Mouse (Mus musculus): ENCODE measurements around the gene Otulin. TPM values are rescaled to one million over a fixed set of nuclear protein-coding genes. Genes with fewer than 3 reads are reported as not detected.

Otulin gene
- polyA plus RNA-seq, 1 experiment, result 26.0 TPM

GRCm38 (mm10) chr15:27565626-27566185 is 64.8 kb downstream of the Otulin start:
- H3K27me3 ChIP-seq (ENCODE audit: control insufficient read depth, insufficient read depth, low read length), result no peaks in the 10 kb centered on the region
- H3K27ac ChIP-seq (ENCODE audit: insufficient read depth, low read length), result peak overlapping the region; percentile 23; the same call in 1 of the 2 replicates
- TF ChIP-seq POLR2A (IDR thresholded peaks at IDR 0.05; ENCODE audit: borderline replicate concordance, insufficient read depth, low read length) (no peak), CTCF (IDR thresholded peaks at IDR 0.05; ENCODE audit: borderline replicate concordance, insufficient read depth, low read depth, low read length) (no peak)
- 41% methylated on average over 10 of the region's 10 CpGs for WGBS
- H3K4me3 ChIP-seq (replicated peaks; ENCODE audit: insufficient read depth, low read depth, low read length), result no peak overlapping the region
- H3K4me1 ChIP-seq (ENCODE audit: control insufficient read depth, insufficient read depth, low read length), result peaks cover 15% of the 10 kb centered on the region
- peak in 1 of 2 experiments; percentile 55 for DNase-seq

- no peaks in the 10 kb centered on the region for H3K27me3 ChIP-seq (ENCODE audit: control insufficient read depth, insufficient read depth, low read length)
- TF ChIP-seq POLR2A (IDR thresholded peaks at IDR 0.05; ENCODE audit: borderline replicate concordance, insufficient read depth, low read length) (no peak), CTCF (IDR thresholded peaks at IDR 0.05; ENCODE audit: borderline replicate concordance, insufficient read depth, low read depth, low read length) (no peak)
- WGBS, result 80% methylated on average over 14 of the region's 14 CpGs
- DNase-seq, result no peak
- no peak overlapping the region for H3K4me3 ChIP-seq (replicated peaks; ENCODE audit: insufficient read depth, low read depth, low read length)
- no peak overlapping the region for H3K27ac ChIP-seq (ENCODE audit: insufficient read depth, low read length)
- H3K4me1 ChIP-seq (ENCODE audit: control insufficient read depth, insufficient read depth, low read length), result peaks cover 17% of the 10 kb centered on the region
Observed at GRCm38 (mm10) chr15:27564106-27565100, 66.1 kb downstream of the Otulin start.

GRCm38 (mm10) chr15:27560315-27560714 is 70.2 kb downstream of the Otulin start:
- TF ChIP-seq CTCF (IDR thresholded peaks at IDR 0.05; ENCODE audit: borderline replicate concordance, insufficient read depth, low read depth, low read length) (no peak), POLR2A (IDR thresholded peaks at IDR 0.05; ENCODE audit: borderline replicate concordance, insufficient read depth, low read length) (no peak)
- peaks cover 2% of the 10 kb centered on the region; the same call in 1 of the 2 replicates for H3K4me1 ChIP-seq (ENCODE audit: control insufficient read depth, insufficient read depth, low read length)
- no peak overlapping the region for H3K27ac ChIP-seq (ENCODE audit: insufficient read depth, low read length)
- no peaks in the 10 kb centered on the region for H3K27me3 ChIP-seq (ENCODE audit: control insufficient read depth, insufficient read depth, low read length)
- no peak for DNase-seq
- 68% methylated on average over 11 of the region's 11 CpGs for WGBS
- no peak overlapping the region for H3K4me3 ChIP-seq (replicated peaks; ENCODE audit: insufficient read depth, low read depth, low read length)

DNA sequence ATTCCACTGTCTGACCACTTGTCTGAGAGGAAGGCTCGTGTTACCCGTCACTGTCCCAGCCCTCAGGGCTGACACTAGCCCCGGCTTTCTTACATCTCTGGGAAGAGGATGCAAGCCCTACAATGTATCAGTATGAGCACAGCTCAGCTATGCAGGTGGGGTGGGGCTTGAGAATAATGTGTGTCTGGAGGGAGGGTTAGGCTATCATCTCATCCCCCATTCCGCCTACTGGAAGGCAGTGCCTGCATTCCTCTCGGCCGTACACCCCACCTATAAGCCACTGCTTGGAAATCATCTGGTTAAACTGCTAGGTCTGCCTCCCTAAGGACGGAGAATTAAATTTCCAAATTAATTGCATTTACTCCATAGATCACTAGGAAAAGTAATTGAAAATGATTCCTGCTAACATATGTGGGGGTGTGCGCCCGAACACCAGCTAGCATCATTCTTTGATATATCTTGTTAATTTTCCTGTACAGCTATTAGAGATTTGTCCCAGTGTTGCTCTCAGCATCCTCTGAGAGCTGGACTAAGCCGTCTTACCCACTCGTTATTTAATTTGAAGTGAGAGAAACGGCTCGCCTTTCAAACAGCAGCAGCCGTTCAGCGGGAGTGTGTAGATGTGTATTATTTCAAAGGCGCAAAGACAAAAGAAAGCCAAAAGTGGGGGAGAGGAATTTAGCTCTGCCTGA is 71.9 kb downstream of the Otulin start:
- no peak overlapping the region for H3K27ac ChIP-seq (ENCODE audit: insufficient read depth, low read length)

DNA sequence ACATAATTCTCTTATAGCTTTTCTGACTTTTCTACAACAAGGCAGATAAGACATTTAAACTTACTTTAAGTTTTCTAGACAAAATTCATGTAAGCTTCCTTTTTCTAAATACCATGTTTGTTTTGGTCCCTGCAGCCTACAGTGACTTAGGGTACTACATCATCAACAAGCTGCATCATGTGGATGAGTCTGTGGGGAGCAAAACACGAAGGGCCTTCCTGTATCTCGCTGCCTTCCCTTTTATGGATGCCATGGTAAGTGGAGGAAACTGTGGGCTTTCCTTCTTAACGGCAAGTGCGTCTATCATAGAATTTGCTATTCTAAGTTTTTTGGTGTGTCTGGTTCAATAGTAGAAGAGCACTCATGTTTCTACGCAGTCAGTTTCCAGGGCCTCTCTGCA is 76.9 kb downstream of the Otulin start:
- WGBS, result 90% methylated on average over 5 of the region's 5 CpGs
- TF ChIP-seq CTCF (IDR thresholded peaks at IDR 0.05; ENCODE audit: borderline replicate concordance, insufficient read depth, low read depth, low read length), result no peak
- no peak for TF ChIP-seq POLR2A (IDR thresholded peaks at IDR 0.05; ENCODE audit: borderline replicate concordance, insufficient read depth, low read length)
- DNase-seq, result no peak
- no peaks in the 10 kb centered on the region for H3K27me3 ChIP-seq (ENCODE audit: control insufficient read depth, insufficient read depth, low read length)
- H3K4me3 ChIP-seq (replicated peaks; ENCODE audit: insufficient read depth, low read depth, low read length), result no peak overlapping the region
- peaks cover 25% of the 10 kb centered on the region for H3K4me1 ChIP-seq (ENCODE audit: control insufficient read depth, insufficient read depth, low read length)
- H3K27ac ChIP-seq (ENCODE audit: insufficient read depth, low read length), result no peak overlapping the region

More for the DNA sequence above, 71.9 kb downstream of the Otulin start:
- Histone ChIP-seq H3K4me3 (replicated peaks; ENCODE audit: insufficient read depth, low read depth, low read length) (no peak overlapping the region), H3K27me3 (ENCODE audit: control insufficient read depth, insufficient read depth, low read length) (no peaks in the 10 kb centered on the region), H3K4me1 (ENCODE audit: control insufficient read depth, insufficient read depth, low read length) (peaks cover 2% of the 10 kb centered on the region; the same call in 1 of the 2 replicates)
- TF ChIP-seq POLR2A (IDR thresholded peaks at IDR 0.05; ENCODE audit: borderline replicate concordance, insufficient read depth, low read length) (no peak), CTCF (IDR thresholded peaks at IDR 0.05; ENCODE audit: borderline replicate concordance, insufficient read depth, low read depth, low read length) (no peak)
- DNase-seq, result no peak
- 80% methylated on average over 16 of the region's 16 CpGs for WGBS

DNA sequence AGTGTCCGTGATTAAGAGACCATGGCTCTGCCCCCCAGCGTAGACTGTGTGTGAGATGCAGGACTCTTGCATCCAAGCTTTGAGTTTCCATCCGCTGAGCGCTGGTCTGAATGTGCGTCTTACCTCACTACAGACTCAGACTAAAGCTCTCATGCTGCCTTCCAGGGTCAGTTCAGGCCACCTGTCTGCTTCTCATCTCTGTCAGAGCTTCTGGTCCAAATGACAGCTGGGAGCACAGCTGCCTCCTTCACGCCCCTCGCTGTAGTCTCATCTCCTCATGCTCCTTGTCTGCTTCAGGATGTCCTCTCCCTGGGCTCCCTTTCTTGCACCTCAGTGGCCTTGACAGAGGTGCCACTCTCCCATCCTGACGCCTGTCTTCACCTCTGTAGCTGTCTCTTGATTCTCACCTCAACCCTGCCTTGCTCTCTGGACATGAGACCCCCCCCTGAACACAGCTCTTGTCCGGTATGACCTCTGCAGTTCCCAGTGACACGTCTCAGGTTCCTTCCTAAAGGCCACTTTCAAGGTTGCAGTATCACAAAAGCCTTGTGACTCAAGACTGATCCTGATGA is 78.3 kb downstream of the Otulin start:
- DNase-seq, result no peak
- WGBS, result 70% methylated on average over 10 of the region's 10 CpGs
- Histone ChIP-seq H3K27me3 (ENCODE audit: control insufficient read depth, insufficient read depth, low read length) (no peaks in the 10 kb centered on the region), H3K4me3 (replicated peaks; ENCODE audit: insufficient read depth, low read depth, low read length) (no peak overlapping the region), H3K4me1 (ENCODE audit: control insufficient read depth, insufficient read depth, low read length) (peaks cover 35% of the 10 kb centered on the region), H3K27ac (ENCODE audit: insufficient read depth, low read length) (no peak overlapping the region)
- no peak for TF ChIP-seq CTCF (IDR thresholded peaks at IDR 0.05; ENCODE audit: borderline replicate concordance, insufficient read depth, low read depth, low read length)

All from cerebellum, adult 2 months (tissue).